Mouse (Mus musculus): ENCODE results near the gene Neurog1. TPM values are rescaled to one million over a fixed set of nuclear protein-coding genes. Genes with fewer than 3 reads are reported as not detected.

The Neurog1 gene
- polyA plus RNA-seq, 1 experiment from 2014 or later = not detected

DNA sequence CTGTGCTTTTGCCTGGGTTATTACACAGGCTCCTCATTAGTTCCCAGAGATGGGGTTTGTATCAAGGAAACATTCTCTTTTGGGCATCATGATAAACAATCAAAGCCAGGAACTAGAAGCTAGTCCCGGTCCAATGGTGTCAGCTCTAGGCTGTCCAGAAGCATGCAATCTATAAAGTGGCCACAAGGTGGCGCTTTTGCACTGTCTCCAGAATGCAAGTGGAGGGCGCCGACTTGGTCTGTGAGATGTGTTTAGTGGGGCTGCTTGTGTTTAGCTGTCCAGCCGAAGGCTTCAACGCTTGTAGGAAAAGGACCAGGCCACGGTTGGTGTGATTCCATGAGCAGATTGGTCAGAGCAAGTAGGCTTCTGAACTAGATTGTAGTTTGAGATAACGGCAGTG lies 27.5 kb upstream of the Neurog1 start:
- H3K9ac ChIP-seq = no peak overlapping the region
- no peak overlapping the region for H3K4me2 ChIP-seq (replicated peaks)
- H3K4me1 ChIP-seq = no peaks in the 10 kb centered on the region
- WGBS = 14% methylated on average over 8 of the region's 8 CpGs
- no peaks in the 10 kb centered on the region; the same call in 1 of the 2 replicates for H3K9me3 ChIP-seq
- peak; percentile 75 for ATAC-seq (ENCODE audit: low FRiP score, low read depth)
- H3K27ac ChIP-seq = no peak overlapping the region
- H3K4me3 ChIP-seq = no peak overlapping the region
- no peaks in the 10 kb centered on the region for H3K36me3 ChIP-seq
- no peaks in the 10 kb centered on the region for H3K27me3 ChIP-seq

DNA sequence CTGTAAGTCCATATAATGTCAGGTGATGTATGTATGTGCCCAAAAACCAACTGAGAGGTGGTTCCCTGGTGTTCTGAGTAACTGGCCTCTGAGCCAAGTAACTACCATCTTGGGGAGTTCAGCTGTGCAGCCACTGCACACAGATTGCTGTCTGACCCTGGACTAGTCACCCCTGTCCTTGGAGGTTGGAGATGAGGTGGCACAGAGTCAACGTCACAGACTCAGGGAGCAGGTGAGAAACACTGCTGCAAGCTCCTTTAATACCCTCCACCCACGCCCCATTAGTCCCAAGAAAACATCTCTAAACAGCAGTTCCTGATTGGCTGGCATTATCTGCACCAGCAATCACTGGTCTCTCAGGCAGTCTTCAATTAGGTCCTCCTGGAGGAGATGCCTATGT lies 23.2 kb upstream of the Neurog1 start:
- Histone ChIP-seq H3K36me3 (no peaks in the 10 kb centered on the region), H3K4me2 (replicated peaks) (no peak overlapping the region), H3K9ac (no peak overlapping the region), H3K4me1 (no peaks in the 10 kb centered on the region), H3K9me3 (peaks cover 12% of the 10 kb centered on the region), H3K27me3 (no peaks in the 10 kb centered on the region), H3K27ac (no peak overlapping the region), H3K4me3 (no peak overlapping the region)
- WGBS = 46% methylated on average over 2 of the region's 2 CpGs
- no peak for ATAC-seq (ENCODE audit: low FRiP score, low read depth)

DNA sequence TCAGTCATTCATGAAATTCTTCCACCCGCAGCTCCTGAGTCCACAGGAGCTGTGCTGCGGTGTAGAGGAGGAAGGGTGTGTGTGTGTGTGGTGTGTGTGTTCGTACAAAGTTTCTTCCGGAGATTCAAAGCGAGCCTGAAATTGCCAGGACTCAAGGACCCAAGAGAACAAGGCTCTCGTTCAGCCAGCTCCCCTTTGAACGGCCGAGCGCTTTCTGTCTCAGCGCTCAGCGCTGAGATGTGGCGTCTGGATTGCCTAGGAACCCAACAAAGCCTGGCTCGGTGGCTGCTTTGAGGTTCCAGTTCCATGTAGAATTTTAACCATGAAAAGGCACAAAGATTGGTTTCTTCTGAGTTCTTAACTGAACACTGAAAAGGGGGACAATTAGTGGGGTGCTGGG lies 18.2 kb upstream of the Neurog1 start:
- Histone ChIP-seq H3K27ac (no peak overlapping the region), H3K4me3 (no peak overlapping the region), H3K4me1 (no peaks in the 10 kb centered on the region), H3K9ac (no peak overlapping the region), H3K9me3 (peaks cover 12% of the 10 kb centered on the region), H3K4me2 (replicated peaks) (no peak overlapping the region), H3K27me3 (peaks cover 9% of the 10 kb centered on the region; the same call in 1 of the 2 replicates), H3K36me3 (no peaks in the 10 kb centered on the region)
- ATAC-seq (ENCODE audit: low FRiP score, low read depth) = no peak
- WGBS = 63% methylated on average over 13 of the region's 13 CpGs

DNA sequence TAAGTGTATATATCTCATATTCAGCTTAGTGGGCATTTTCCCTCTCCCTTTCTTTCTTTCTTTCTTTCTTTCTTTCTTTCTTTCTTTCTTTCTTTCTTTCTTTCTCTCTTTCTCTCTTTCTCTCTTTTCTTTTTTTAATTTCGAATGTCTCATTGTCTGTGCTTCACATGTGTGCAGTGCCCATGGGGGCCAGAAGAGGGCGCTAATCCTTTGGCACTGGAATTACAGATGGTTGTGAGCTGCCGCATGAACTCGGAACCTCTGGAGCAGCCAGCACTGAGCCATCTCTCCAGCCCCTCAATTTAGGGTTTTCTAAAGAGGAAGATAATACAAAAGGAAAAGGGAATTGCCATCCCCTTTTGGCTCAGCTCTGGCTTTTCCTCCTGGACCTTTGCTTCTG lies 15.4 kb upstream of the Neurog1 start:
- peaks cover 17% of the 10 kb centered on the region for H3K9me3 ChIP-seq
- H3K4me2 ChIP-seq (replicated peaks) = no peak overlapping the region
- 79% methylated on average over 4 of the region's 4 CpGs for WGBS
- H3K9ac ChIP-seq = no peak overlapping the region
- no peak overlapping the region for H3K4me3 ChIP-seq
- no peaks in the 10 kb centered on the region for H3K36me3 ChIP-seq
- H3K27ac ChIP-seq = no peak overlapping the region
- H3K4me1 ChIP-seq = no peaks in the 10 kb centered on the region
- no peak for ATAC-seq (ENCODE audit: low FRiP score, low read depth)
- H3K27me3 ChIP-seq = peaks cover 35% of the 10 kb centered on the region

DNA sequence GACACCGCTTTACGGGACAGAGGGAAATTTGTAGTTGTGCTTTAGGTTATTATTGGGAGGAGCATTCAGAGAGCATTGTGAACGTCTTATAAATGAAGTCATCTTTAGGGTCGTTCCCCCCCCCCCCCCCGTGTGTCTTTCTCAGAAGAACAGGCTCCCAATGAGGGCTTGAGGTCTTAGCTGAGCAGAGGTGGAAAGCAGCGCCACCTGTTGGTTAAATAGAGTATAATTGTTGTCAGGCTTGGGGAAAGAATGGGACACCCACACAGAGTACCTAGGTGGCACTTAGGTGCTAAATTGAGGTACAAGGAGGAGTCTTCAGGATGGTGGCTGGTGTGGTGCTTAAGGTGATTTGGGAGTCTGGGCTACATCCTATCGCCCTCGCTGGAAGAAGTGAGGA lies 14.5 kb upstream of the Neurog1 start:
- no peak for ATAC-seq (ENCODE audit: low FRiP score, low read depth)
- Histone ChIP-seq H3K9ac (no peak overlapping the region), H3K4me3 (no peak overlapping the region), H3K36me3 (no peaks in the 10 kb centered on the region), H3K4me2 (replicated peaks) (no peak overlapping the region), H3K27me3 (peaks cover 44% of the 10 kb centered on the region), H3K4me1 (no peaks in the 10 kb centered on the region), H3K9me3 (peaks cover 11% of the 10 kb centered on the region), H3K27ac (no peak overlapping the region)
- WGBS = 36% methylated on average over 8 of the region's 8 CpGs

DNA sequence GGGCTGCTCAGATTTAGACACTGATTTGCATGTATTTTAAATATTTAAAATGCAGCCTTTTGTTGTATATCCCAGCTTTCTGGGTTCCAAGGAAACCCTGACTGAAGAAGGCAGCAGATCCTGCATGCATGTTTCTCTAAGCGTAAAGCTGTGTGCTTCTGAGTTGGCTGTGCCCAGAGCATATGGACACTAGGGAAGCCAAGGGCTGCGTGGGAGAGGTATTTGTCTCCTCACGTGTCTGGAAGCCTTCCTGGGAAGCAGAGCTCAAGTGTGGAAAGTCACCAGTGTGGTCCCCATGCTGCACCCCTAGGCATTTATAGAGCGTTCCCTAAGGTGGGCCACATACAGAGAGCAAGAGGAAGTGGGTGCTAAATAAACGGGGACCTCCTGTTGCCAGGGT lies 13.7 kb upstream of the Neurog1 start:
- no peak overlapping the region for H3K4me3 ChIP-seq
- no peaks in the 10 kb centered on the region for H3K4me1 ChIP-seq
- H3K36me3 ChIP-seq = no peaks in the 10 kb centered on the region
- peaks cover 5% of the 10 kb centered on the region; the same call in 1 of the 2 replicates for H3K9me3 ChIP-seq
- H3K4me2 ChIP-seq (replicated peaks) = no peak overlapping the region
- H3K27ac ChIP-seq = no peak overlapping the region
- peaks cover 52% of the 10 kb centered on the region for H3K27me3 ChIP-seq
- no peak for ATAC-seq (ENCODE audit: low FRiP score, low read depth)
- WGBS = 67% methylated on average over 5 of the region's 5 CpGs
- H3K9ac ChIP-seq = no peak overlapping the region

DNA sequence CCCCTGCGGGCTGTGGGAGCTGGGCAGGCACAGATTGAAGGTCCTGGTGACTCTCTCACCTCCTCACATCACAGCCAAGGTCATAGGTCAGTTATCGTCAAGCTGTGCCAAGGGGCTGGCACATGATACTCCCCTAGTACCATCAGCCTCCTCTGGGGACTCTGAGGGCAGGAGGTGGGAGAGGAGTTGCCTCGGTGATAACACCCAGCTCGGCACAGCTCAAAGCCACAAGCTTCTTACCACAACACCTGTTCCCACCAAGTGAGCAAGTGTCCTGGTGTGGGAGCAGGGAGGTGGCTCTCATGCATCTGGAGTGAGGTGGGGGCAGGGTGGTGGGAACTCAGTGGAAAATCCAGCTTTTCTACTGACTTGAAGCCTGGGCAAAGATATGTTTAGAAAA lies 10.3 kb upstream of the Neurog1 start:
- Histone ChIP-seq H3K36me3 (no peaks in the 10 kb centered on the region), H3K4me2 (replicated peaks) (no peak overlapping the region), H3K27ac (no peak overlapping the region), H3K9ac (no peak overlapping the region), H3K27me3 (peaks cover 86% of the 10 kb centered on the region), H3K4me3 (no peak overlapping the region), H3K4me1 (peaks cover 13% of the 10 kb centered on the region), H3K9me3 (peaks cover 5% of the 10 kb centered on the region; the same call in 1 of the 2 replicates)
- WGBS = 42% methylated on average over 4 of the region's 4 CpGs
- no peak for ATAC-seq (ENCODE audit: low FRiP score, low read depth)

DNA sequence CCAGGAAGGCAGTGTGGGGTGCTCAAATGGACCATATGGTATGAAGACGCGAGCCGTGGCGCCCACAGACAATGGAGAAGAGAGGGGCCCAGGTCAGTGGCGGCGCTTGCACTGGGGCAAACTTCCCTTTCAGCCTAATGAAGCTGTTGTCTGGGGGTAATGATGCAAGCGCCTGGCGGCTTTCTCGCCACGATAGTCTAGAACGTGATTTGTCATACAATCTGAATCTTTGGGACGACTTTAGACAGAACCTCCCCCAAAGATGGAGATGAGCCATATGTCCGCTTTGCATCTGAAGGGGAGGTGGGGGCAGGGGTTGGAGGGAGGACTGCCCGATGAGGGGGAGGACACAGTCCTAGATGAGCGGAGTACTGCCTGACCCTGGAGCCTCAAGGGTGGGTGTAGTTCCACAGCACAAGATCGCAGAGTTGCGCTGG lies 8.4 kb upstream of the Neurog1 start:
- peaks cover 13% of the 10 kb centered on the region for H3K4me1 ChIP-seq
- peaks cover 5% of the 10 kb centered on the region; the same call in 1 of the 2 replicates for H3K9me3 ChIP-seq
- H3K27me3 ChIP-seq = peaks cover 96% of the 10 kb centered on the region
- no peak overlapping the region for H3K27ac ChIP-seq
- H3K4me3 ChIP-seq = no peak overlapping the region
- H3K36me3 ChIP-seq = no peaks in the 10 kb centered on the region
- 5% methylated on average over 17 of the region's 17 CpGs for WGBS
- no peak overlapping the region for H3K9ac ChIP-seq
- ATAC-seq (ENCODE audit: low FRiP score, low read depth) = no peak
- H3K4me2 ChIP-seq (replicated peaks) = no peak overlapping the region

DNA sequence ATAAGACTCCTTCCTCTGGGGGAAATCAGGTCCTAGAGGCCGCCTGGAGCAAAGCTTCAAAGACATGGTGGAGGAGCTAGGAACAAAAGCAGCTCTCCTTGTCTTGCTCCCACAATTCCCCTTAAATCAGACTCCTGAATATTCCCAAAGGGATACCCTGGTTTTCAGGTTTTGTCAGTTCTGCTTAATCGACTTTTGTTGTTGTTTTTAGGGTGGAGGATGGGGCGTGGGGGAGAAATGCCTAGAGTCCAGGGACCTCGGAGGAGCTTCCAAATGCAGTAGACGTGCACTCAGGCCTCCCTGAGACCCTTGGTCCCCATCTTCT lies 7.9 kb upstream of the Neurog1 start:
- no peak overlapping the region for H3K4me3 ChIP-seq
- WGBS = 4% methylated on average over 5 of the region's 5 CpGs
- ATAC-seq (ENCODE audit: low FRiP score, low read depth) = no peak
- H3K9me3 ChIP-seq = peaks cover 4% of the 10 kb centered on the region; the same call in 1 of the 2 replicates
- peaks cover 99% of the 10 kb centered on the region for H3K27me3 ChIP-seq
- H3K9ac ChIP-seq = no peak overlapping the region
- no peak overlapping the region for H3K4me2 ChIP-seq (replicated peaks)
- no peaks in the 10 kb centered on the region for H3K36me3 ChIP-seq
- peaks cover 13% of the 10 kb centered on the region for H3K4me1 ChIP-seq
- no peak overlapping the region for H3K27ac ChIP-seq

DNA sequence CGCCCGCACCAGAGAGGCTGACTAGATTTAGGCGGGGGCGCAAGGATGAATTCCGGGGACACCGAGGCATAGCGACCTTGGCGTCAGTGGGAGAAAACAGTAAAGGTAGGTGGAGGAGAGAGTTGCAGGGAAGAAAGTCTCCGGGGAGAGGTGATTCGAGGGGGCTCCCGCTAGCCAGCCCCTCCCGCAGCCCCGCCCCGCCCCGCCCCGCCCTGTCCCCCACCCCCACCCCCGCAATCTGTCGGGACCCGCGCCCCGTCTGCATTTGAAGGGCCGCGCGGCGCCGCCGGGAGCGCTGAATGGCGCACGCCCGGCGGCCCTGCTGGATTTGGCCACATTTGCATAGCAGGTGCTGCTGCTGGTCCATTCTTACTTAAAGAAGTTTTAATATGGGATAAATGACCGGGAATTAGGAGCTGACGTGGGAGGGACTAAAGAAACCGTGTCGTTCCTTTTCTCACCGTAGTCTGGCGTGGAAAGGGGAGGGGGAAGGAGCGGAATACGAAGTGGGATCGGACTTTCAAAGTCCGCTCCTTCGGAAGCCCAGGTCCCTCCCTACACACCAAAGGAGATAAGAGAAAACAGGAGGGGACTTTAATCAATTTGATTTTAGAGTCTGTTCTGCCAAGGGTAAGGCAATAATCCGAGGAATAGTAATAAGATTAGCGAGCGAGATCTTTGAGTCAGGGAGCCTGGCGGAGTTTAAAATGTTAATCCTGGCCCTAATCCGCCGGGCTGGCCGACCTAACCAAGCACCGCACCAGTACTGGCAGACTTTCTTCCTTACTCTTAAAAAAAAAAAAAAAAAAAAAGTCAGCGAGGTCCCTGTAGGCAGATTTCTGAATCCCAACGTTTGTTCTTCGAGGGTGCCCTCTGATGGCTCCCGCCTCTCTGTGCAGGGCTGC lies 7.3 kb upstream of the Neurog1 start:
- Histone ChIP-seq H3K9me3 (no peaks in the 10 kb centered on the region), H3K27me3 (peaks cover 99% of the 10 kb centered on the region), H3K27ac (no peak overlapping the region), H3K36me3 (no peaks in the 10 kb centered on the region), H3K9ac (no peak overlapping the region), H3K4me2 (replicated peaks) (peak overlapping the region; percentile 59), H3K4me3 (peak overlapping the region; percentile 35), H3K4me1 (peaks cover 13% of the 10 kb centered on the region)
- under 1% methylated on average over 53 of the region's 55 CpGs for WGBS
- ATAC-seq (ENCODE audit: low FRiP score, low read depth) = no peak

DNA sequence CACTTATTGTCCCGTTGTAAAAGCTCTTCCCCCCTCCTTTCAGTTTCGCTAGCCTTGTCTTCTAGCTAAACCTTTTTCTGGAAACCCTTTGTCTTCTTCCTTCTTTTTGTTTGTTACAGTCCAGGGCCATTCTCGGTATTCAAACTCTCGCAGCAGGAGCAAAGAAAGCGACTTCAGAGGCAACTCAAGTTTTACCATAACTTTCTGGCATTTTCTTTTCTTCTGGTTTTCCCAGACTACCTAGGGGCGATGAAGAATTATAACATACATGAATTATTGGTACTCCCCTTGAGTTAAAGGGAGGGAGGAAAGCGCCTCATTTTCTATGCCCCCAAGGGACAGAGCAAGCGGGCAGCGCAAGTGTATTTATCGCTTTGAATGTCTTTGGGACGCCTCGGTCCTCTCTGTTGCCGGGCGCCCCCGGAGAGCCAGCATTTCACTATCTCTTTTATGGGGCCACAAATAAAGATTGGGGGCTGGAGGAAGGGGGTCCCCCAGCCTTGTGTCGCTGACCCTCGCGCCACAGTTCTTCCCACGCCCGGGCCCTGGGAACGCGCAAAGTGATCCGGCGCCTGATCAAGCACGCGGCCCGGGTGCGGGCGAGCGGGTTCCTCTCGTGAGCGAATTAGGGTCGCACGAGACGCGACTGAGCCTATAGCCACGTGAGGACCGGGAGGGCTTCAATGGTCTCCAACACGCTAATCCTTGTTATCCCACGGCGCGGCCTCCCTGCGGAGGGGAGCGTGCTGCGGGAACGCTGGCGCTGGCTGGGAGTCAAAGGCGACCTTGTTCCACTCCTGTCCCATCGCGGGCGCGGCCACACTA lies 6.4 kb upstream of the Neurog1 start:
- no peak for ATAC-seq (ENCODE audit: low FRiP score, low read depth)

DNA sequence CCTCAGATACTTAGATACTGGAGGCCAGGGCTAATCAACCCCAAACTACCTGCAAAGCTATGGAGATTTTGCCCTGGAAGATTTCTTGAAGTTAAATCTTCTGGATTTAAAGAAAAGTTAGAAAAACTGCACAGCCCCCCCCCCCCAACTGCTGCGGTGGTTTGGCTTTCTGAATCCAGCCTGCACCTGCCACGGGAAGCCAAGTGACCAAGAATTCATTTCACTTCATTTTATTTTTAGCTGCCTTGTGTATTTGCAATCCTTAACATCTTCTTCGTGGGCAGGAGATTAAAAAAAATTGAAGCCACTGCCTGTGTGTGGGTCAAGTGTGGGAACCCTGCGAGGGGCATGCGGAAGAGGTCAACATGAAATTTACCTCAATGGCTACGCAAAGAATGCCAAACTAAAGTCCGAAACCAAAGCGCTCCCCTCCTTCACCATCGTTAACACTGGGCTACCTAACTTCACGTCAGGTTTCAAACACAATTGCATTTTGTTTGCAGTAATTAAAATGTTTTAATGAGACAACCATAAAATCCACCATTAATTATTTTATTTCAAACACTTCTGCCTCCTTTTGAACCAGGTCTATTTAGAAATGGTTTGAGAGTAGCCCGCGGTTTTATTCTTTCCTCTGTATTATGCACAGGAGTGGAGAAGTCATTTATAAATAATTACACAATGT lies 5.6 kb upstream of the Neurog1 start:
- Histone ChIP-seq H3K27me3 (peaks cover 100% of the 10 kb centered on the region), H3K9ac (no peak overlapping the region), H3K36me3 (no peaks in the 10 kb centered on the region), H3K27ac (no peak overlapping the region), H3K9me3 (no peaks in the 10 kb centered on the region), H3K4me2 (replicated peaks) (no peak overlapping the region), H3K4me3 (no peak overlapping the region), H3K4me1 (peaks cover 15% of the 10 kb centered on the region)
- ATAC-seq (ENCODE audit: low FRiP score, low read depth) = no peak
- 6% methylated on average over 12 of the region's 12 CpGs for WGBS

More for the DNA sequence above, 6.4 kb upstream of the Neurog1 start:
- H3K4me2 ChIP-seq (replicated peaks) = peak overlapping the region; percentile 59
- peaks cover 13% of the 10 kb centered on the region for H3K4me1 ChIP-seq
- peaks cover 100% of the 10 kb centered on the region for H3K27me3 ChIP-seq
- WGBS = under 1% methylated on average over 52 of the region's 52 CpGs
- H3K36me3 ChIP-seq = no peaks in the 10 kb centered on the region
- no peak overlapping the region for H3K27ac ChIP-seq
- H3K9me3 ChIP-seq = no peaks in the 10 kb centered on the region
- H3K9ac ChIP-seq = no peak overlapping the region
- H3K4me3 ChIP-seq = peak overlapping the region; percentile 35
